10 mouse cellular contexts compared by ENCODE assay signal in the genomic region with DNA sequence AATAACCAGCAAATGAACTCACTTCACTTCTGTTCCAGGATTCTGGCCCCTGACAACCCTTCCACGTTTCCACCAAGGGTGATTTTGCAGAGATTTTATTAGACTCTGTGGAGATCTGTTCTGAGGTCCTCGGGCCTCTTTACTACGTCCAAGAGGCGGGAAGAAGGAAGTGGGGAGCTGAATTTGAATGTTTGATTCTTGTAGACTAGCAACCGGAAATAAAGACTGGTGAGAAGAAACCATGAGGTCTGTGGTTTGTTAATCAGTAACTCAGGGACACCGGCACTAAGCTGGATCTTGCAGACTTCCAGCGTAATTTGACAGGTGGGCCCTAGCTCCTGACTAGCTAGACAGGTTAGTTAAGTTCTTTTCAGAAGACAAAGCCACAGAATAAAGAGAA. TPM values are rescaled to one million over a fixed set of nuclear protein-coding genes. Genes with fewer than 3 reads are reported as not detected.
A peak's percentile ranks its signal among the peaks of the same experiment; 100 is the strongest.
DNase-seq lines count a peak whose midpoint lies in the region; ATAC-seq and TF ChIP-seq lines count a peak whose summit lies in the region.
"Had no signal": no experiment of that assay in that cellular context is flagged by ENCODE, and none has a peak within 500 bp of the region (broad histone marks: within the 10 kb centered on the region; RNA-seq: fewer than 3 reads in every experiment).

No protein-coding gene starts in this region.

- TF ChIP-seq POLR2A in limb, embryonic 14.5 days (IDR thresholded peaks at IDR 0.05; ENCODE audit: borderline replicate concordance, extremely low read depth, insufficient read depth, insufficient read length): no peak

- H3K36me3 ChIP-seq in intestine, postnatal 0 days (ENCODE audit: control insufficient read depth, insufficient read depth): no peaks in the 10 kb centered on the region
- no peaks in the 10 kb centered on the region for H3K36me3 ChIP-seq in limb, embryonic 14.5 days (ENCODE audit: control insufficient read depth, insufficient read depth, low read length)
- no peaks in the 10 kb centered on the region for H3K36me3 ChIP-seq in midbrain, embryonic 14.5 days (ENCODE audit: control insufficient read depth, insufficient read depth, low read length)
- H3K36me3 ChIP-seq: heart, embryonic 10.5 days; liver, embryonic 15.5 days had no signal

- H3K9me3 ChIP-seq in intestine, postnatal 0 days (ENCODE audit: control insufficient read depth): no peaks in the 10 kb centered on the region
- no peaks in the 10 kb centered on the region for H3K9me3 ChIP-seq in limb, embryonic 14.5 days (ENCODE audit: control insufficient read depth, low read length)
- H3K9me3 ChIP-seq in midbrain, embryonic 14.5 days (ENCODE audit: control insufficient read depth, low read length): no peaks in the 10 kb centered on the region
- H3K9me3 ChIP-seq: heart, embryonic 10.5 days; liver, embryonic 15.5 days had no signal

- H3K4me1 ChIP-seq in intestine, postnatal 0 days (replicated peaks; ENCODE audit: control insufficient read depth, insufficient read depth, low read length): no peaks in the 10 kb centered on the region
- peaks cover 6% of the 10 kb centered on the region; the same call in 1 of the 2 replicates for H3K4me1 ChIP-seq in limb, embryonic 14.5 days (ENCODE audit: control insufficient read depth, insufficient read depth, low read length)
- peaks cover 17% of the 10 kb centered on the region for H3K4me1 ChIP-seq in midbrain, embryonic 14.5 days (ENCODE audit: control insufficient read depth, insufficient read depth, low read length)
- H3K4me1 ChIP-seq: heart, embryonic 10.5 days had no signal

- H3K27ac ChIP-seq in intestine, postnatal 0 days (ENCODE audit: low read depth, low read length): peak overlapping the region; percentile 77
- H3K27ac ChIP-seq in limb, embryonic 14.5 days (replicated peaks; ENCODE audit: low read depth, low read length): 0 out of 2 replicates have a peak overlapping the region, but pooled peaks have one; percentile 13
- no peak overlapping the region for H3K27ac ChIP-seq in midbrain, embryonic 14.5 days (replicated peaks; ENCODE audit: low read depth, low read length)
- H3K27ac ChIP-seq: heart, embryonic 10.5 days; layer of hippocampus, adult 2 months; liver, embryonic 15.5 days had no signal

- no peak for TF ChIP-seq CTCF in intestine, postnatal 0 days (IDR thresholded peaks at IDR 0.05; ENCODE audit: low read depth)

- peak; percentile 67 for DNase-seq in 416B (ENCODE audit: low read depth)
- peak; percentile 1 for DNase-seq in CD4-positive, CD25-positive, alpha-beta regulatory T cell, adult 2 months (ENCODE audit: low read depth, low spot score)
- DNase-seq in limb, embryonic 14.5 days (ENCODE audit: low spot score): peak; percentile 7
- no peak for DNase-seq in neural tube, embryonic 10.5 days (ENCODE audit: extremely low spot score, low spot score)
- no peak for DNase-seq in retina, embryonic 14.5 days (ENCODE audit: low spot score)
- no peak for DNase-seq in midbrain, embryonic 14.5 days

- 22% methylated on average over 7 of the region's 7 CpGs for WGBS in intestine, postnatal 0 days
- WGBS in limb, embryonic 14.5 days: 33% methylated on average over 7 of the region's 7 CpGs
- WGBS in midbrain, embryonic 14.5 days: 58% methylated on average over 7 of the region's 7 CpGs

- H3K9ac ChIP-seq in intestine, postnatal 0 days (ENCODE audit: low read depth, low read length): no peak overlapping the region
- H3K9ac ChIP-seq in limb, embryonic 14.5 days (ENCODE audit: low read depth, low read length, severe bottlenecking): no peak overlapping the region
- H3K9ac ChIP-seq in midbrain, embryonic 14.5 days (replicated peaks; ENCODE audit: low read length): no peak overlapping the region
- H3K9ac ChIP-seq: liver, embryonic 15.5 days had no signal

- peak; percentile 90 for ATAC-seq in intestine, postnatal 0 days
- no peak for ATAC-seq in limb, embryonic 14.5 days (ENCODE audit: low FRiP score, low read depth)
- no peak for ATAC-seq in midbrain, embryonic 14.5 days (ENCODE audit: low FRiP score, low TSS enrichment)

- peak overlapping the region; percentile 40 for H3K4me2 ChIP-seq in intestine, postnatal 0 days (replicated peaks; ENCODE audit: low read depth)
- H3K4me2 ChIP-seq in limb, embryonic 14.5 days (replicated peaks; ENCODE audit: low read depth, low read length, severe bottlenecking): no peak overlapping the region
- H3K4me2 ChIP-seq in midbrain, embryonic 14.5 days (ENCODE audit: low read length): no peak overlapping the region; the same call in 1 of the 2 replicates
- H3K4me2 ChIP-seq: liver, embryonic 15.5 days had no signal

- peak overlapping the region; percentile 36 for H3K4me3 ChIP-seq in intestine, postnatal 0 days (ENCODE audit: low read depth, low read length)
- no peak overlapping the region for H3K4me3 ChIP-seq in limb, embryonic 14.5 days (replicated peaks; ENCODE audit: low read length)
- no peak overlapping the region for H3K4me3 ChIP-seq in midbrain, embryonic 14.5 days (replicated peaks; ENCODE audit: low read depth, low read length)
- H3K4me3 ChIP-seq: heart, embryonic 10.5 days; layer of hippocampus, adult 2 months; liver, embryonic 15.5 days had no signal

- H3K27me3 ChIP-seq in intestine, postnatal 0 days (replicated peaks; ENCODE audit: control insufficient read depth, insufficient read depth, low read length): no peaks in the 10 kb centered on the region
- H3K27me3 ChIP-seq in limb, embryonic 14.5 days (ENCODE audit: control insufficient read depth, insufficient read depth, low read length): no peaks in the 10 kb centered on the region
- H3K27me3 ChIP-seq in midbrain, embryonic 14.5 days (ENCODE audit: control insufficient read depth, insufficient read depth, low read length): no peaks in the 10 kb centered on the region

RNA-seq across cellular contexts. Expression of a gene that starts 5.6 kb away (rescaled TPM):
- polyA plus RNA-seq in intestine, postnatal 0 days (2015; fragmentation: Nextera tagmentation; extraction: Ambion mirVana): 2.2 and 2.6 TPM in 2 replicates
- 1.1 and 1.6 TPM in 2 replicates for polyA plus RNA-seq in limb, embryonic 14.5 days (2012; rRNA removed)
- polyA plus RNA-seq in limb, embryonic 14.5 days (2014; fragmentation: Nextera tagmentation; extraction: Ambion mirVana): 1.4 and 2.0 TPM in 2 replicates
- polyA plus RNA-seq in midbrain, embryonic 14.5 days (2014; fragmentation: Nextera tagmentation; extraction: Ambion mirVana): 13.9 and 23.3 TPM in 2 replicates

RNA-seq across cellular contexts. Expression of a gene that starts 35.6 kb away (rescaled TPM):
- 3.4 and 3.7 TPM in 2 replicates for polyA plus RNA-seq in intestine, postnatal 0 days (2015; fragmentation: Nextera tagmentation; extraction: Ambion mirVana)
- 4.0 and 6.2 TPM in 2 replicates for polyA plus RNA-seq in limb, embryonic 14.5 days (2012; rRNA removed)
- polyA plus RNA-seq in limb, embryonic 14.5 days (2014; fragmentation: Nextera tagmentation; extraction: Ambion mirVana): 7.0 and 8.9 TPM in 2 replicates
- polyA plus RNA-seq in midbrain, embryonic 14.5 days (2014; fragmentation: Nextera tagmentation; extraction: Ambion mirVana): 5.6 TPM in 2 replicates

Comparison
In these comparisons a context has a peak if more than half of its experiments do, and no peak if none do; other contexts are left out.
1. DNase-seq: peak in 416B (single experiment), CD4-positive, CD25-positive, alpha-beta regulatory T cell, adult 2 months (single experiment) and limb, embryonic 14.5 days (single experiment); none in neural tube, embryonic 10.5 days (single experiment), retina, embryonic 14.5 days (single experiment) and midbrain, embryonic 14.5 days (single experiment).